Mouse (Mus musculus): ENCODE data around the gene Zcwpw1.
A peak's percentile ranks its signal among the peaks of the same experiment; 100 is the strongest.
"Not testable (repeated sequence)": the region's sequence is repeated elsewhere in the genome, so short reads cannot be mapped to it uniquely, and the experiment has no call there.

The Zcwpw1 gene

DNA sequence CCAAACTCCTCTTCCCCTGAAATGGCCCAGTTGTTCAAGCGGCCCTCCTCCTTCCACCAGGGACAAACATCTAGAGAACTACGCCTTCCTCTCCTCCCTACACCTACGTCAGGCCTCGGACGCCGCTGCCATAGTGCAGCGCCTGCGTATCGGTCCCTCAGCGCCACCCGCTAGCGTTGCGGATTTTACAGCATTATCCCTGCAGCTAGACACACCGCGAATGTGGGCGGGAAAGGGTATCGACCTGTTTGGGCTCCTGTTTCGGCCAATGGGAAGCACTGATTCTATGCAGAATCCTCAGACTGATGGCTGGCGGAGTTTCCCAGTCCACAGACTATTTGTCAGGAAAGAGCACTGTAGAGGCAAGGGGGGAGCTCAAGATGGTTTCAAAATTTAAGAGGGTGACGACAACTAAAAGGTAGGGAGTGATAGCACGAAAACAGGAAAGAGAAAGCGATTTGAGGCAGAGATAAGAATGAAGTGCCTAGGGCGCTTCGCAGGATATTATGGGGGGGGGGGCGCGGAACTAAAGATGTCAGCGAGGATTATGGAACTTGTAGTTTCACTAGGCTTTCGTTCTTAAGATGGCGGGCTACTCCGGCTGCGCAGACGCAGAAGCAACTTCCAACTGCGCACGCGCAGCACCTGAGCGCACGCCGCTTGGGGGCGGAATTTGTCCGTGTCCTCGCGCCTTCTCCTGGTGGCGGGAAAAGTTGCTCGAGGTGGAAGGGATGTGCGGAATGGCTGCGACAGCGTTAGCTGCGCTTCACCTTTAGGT, at the start of gene Zcwpw1, which contains the start of gene Mepce:
Gene Zcwpw1, plus strand, starts transcription at position 648 of the 778 bp plus-strand sequence.
Gene Mepce, minus strand, starts transcription at position 505 of the 778 bp plus-strand sequence.
- peak; percentile 96 for DNase-seq

DNA sequence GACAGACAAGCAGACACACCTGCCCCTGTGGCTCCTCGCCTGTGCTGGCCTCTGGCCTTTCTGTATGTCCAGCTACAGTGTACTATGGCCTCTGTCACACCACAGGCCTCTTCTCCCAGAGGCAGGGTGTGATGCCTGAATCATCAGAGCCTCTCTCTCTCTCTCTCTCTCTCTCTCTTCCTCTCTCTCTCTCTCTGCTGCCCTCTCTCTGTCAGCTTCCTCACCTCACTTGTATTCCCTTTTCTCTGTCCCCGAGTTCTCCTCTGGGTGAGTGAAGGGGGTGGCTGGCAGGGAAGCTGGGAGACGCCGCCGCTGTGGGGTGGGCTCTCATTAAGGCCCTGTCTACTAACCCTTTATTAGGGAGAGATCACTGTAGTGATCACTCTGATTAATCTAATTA, 49.1 kb upstream of the Zcwpw1 start:
- no peak for DNase-seq

DNA sequence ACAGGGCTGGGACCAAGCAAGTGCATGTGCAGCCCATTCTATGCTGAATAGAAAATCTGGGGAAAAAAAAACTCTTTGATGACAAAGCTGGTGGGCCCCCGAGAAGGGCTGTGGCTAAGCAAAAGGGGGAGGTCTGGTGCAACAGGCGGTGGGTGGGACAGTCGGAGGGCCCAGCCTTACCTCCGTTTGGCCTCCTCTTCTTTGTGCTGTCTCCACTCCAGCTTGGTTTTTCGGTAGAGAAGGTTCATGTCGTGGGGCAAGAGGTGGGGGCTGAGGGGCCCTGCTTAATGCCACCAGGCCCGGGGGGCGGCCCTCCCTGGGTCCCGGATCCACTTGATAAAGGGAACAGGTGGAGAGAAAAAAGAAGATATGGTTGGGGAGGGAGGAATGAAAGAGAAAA, 48.1 kb upstream of the Zcwpw1 start:
- DNase-seq = no peak

DNA sequence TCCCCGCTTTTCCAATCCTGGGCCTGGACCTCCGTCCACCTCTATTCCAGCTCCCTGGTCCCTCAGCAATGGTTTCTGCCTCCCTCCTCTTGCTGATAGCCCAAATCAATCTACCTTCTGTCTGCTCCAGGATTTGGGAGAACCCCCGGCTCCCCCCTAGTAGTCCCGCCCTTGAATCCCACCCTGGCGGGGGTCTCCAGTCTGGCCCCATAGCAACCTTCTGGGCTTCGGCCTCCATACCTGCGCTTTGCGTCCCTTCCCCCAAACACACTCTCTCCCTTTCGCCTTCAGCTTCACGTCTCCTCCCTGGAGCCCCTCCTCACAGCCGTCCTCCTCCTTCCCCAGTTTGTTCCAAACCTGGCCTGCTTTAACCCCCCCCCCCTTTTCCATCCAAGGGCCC, 47.1 kb upstream of the Zcwpw1 start:
- DNase-seq = no peak

DNA sequence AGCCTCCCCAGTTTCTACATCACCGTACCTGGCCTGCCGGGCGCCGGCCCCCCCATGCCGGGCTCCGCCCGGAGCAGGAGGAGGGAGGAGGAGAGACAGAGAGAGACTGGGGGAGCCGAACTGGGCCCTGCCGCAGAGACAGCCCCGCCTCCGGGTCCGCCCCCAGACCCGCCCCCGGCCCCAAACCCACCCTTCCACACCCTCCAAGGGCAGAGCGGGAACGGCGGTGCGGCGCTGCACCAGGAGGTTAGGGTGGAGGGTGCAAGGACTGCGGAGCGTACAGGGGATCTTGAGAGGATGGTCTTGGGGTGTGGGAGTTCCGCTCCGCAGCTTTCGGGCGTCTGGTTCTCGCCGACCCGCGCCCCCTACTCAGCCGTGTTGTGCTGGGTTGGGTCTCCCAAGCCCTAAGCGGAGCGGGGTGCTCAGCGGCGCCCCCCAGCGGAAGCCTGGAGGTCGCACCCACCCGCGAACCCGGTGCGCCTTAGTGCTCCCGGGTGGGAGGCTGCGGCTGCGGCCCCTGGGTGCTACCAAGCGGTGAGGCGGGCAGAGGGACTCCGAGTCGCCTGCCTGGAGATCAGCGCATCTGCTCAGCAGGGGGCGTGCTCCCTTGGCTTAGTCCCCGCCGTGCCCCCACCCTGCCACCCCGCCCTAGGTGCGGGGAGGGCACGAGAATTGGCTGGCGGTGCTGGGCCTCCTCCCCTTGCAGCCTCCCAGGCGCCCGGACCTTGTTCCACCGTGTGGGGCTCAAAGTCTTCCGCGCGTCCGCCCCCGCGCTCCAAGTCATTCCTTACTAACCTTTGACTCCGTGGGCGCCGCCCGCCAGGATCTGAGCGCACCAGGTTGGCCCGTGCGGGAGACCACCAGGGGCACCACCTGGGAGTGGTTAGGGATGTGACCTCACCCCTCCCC, 46.3 kb upstream of the Zcwpw1 start, which contains the start of gene Nyap1:
Gene Nyap1, minus strand, starts transcription at position 585 of the 909 bp plus-strand sequence.
- peak; percentile 90 for DNase-seq

DNA sequence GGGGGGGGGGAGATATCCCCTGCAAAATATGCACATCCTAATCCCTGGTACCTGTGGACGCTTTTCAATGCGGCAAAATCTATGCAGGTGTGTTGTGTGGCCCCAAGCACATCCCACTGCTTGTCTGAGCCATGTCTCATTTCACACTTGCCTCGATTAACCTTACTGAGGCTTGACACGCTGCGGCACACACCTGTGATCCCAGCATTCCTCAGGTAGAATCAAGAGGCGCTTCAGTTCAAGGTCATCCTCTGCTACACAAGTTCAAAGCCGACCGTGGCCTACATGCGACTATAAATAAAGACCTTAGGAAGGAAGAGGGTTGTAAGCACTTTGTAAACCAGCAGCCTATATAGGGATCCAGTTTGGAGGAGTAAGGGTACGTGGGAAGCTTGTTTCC, 45.5 kb upstream of the Zcwpw1 start:
- no peak for DNase-seq

DNA sequence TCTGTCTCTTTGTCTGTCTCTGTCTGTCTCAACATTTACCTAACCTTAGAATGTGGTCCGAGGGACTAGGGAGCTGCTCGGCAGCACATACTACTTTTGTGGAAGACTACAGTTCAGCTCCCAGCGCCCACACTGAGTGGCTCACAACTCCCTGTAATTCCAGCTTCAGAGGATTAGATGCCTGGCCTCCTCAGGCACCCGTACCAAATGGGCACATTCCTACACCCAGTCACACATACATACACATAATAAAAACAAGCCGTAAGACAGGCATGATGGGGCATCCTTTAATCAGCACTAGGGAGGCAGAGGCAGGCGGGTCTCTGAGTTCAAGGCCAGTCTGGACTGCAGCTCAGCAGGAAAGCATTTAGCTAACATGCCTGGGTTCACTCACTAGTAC, 44.8 kb upstream of the Zcwpw1 start:
- DNase-seq = no peak

DNA sequence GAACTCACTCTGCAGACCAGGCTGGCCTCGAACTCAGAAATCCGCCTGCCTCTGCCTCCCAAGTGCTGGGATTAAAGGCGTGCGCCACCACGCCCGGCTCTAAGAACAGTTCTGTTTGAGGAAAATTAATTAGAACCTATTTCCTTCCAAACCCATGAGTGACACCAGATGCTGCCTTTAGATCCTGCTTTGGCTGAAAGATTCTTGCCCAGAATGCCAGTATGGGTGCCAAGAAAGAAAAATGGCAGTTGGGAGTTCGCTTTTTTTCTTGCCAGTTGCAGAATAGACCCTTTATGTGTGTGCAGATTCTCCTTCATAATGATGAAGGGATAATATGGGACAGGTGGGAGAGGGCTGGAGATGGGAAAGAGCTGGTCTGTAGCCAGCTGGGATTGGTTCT, 43.4 kb upstream of the Zcwpw1 start:
- no peak for DNase-seq

DNA sequence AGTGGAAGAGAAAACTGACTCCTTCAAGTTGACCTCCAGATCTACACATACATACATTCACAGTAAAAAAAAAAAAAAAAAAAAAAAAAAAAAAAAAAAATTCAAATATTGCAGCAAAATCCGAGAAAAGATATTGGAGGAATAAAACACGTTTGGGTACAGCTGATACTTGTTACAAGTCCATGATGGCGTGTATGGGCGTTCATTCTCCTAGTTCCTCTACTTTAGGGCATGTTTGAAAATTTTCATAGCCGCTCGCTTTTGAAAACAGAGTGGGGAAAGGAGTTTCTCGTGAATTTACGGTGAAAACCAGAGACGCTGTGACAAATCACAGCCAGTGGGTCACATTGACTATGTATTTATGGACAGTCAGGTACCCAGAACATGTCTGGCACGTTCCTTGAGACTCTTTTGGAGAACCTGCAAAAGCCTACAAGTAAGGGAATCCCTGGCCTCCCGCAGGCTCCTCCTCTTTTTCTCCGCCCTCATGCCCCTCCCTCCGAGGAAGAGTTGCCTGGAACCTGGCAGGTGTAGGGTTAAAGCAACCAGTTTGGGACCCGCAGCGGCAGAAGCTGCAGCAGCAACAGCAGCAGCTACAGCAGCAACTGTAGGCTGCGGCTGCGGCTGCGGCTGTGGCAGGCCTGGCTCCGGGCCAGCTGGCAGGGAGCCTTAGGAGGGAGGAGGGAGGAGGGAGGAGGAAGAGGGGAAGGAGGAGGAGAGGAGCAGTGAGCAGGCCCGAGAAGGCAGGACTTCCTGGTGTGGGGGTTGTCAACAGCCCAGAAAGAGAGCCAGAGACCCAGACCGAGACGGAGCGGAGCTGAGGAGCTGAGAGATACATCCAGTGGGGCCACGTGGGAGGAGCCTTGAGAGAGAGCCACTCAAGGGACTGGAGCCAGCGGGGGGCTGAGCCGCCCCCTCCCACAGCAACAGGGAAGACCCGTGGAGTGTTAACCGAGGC, 42.1 kb upstream of the Zcwpw1 start, which contains the start of gene Tsc22d4:
Gene Tsc22d4, plus strand, starts transcription at position 517 of the 958 bp plus-strand sequence.
- peak; percentile 94 for DNase-seq

DNA sequence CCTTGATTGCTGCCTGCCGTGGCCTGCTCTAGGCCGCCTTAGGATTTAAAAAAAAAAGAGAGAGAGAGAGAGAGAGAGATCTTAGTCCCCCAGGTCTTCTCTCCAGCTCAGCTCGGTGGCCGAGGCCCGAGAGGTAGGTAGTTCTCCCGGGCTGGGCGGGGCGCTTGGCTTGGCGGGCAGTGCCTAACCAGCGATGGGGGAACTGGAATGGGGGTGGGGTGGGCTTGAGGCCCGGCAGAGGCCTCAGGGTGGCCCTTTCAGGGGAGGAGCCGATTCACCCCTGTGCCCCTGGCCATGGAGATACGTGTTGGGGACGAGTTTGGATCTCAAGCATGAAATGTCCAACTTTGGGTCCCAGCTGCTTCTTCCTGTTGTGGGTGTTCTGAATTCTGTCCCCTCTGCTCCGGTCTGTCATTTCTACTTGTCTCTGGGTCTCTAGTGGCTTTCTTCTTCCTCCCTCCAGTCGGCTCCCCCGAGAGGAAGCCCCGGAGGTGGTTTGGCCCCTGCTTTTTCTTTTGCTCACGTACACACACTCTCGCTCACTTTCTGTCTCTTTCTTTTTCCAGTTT, 41.2 kb upstream of the Zcwpw1 start:
- DNase-seq = peak; percentile 81

DNA sequence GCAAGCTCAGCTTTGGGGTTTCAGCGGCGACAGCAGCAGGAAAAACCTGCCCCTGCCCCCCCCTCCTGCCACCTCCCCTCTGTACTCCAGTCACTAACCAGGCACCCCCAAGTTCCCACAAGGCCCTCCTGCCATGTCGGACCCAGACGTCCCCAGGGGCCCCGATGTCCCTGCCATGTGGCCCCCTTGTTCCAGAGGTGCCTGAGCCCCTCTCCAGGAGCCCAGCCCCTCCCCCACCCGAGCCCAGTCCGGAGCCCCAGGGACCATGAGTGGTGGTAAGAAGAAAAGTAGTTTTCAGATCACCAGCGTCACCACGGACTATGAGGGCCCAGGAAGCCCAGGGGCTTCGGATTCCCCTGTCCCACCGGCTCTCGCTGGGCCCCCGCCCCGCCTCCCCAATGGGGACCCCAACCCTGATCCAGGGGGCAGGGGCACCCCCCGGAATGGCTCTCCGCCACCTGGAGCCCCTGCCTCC, 40.7 kb upstream of the Zcwpw1 start:
- DNase-seq = peak; percentile 41

DNA sequence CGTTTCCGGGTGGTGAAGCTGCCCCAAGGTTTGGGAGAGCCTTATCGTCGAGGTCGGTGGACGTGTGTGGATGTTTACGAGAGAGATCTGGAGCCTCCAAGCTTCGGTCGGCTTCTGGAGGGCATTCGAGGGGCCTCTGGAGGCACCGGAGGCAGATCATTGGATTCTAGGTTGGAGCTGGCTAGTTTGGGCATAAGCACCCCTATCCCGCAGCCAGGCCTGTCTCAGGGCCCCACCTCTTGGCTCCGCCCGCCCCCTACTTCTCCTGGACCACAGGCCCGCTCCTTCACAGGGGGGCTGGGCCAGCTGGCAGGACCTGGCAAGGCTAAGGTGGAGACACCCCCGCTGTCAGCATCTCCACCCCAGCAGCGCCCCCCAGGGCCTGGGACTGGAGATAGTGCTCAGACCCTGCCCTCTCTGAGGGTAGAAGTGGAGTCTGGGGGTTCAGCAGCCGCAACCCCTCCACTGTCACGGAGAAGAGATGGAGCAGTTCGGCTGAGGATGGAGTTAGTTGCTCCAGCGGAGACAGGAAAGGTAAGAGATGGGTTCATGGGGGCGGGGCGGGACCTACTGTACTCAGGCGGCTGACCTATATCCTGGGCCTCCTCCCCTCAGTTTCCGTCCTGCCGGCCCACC, 40.2 kb upstream of the Zcwpw1 start:
- peak; percentile 65 for DNase-seq

DNA sequence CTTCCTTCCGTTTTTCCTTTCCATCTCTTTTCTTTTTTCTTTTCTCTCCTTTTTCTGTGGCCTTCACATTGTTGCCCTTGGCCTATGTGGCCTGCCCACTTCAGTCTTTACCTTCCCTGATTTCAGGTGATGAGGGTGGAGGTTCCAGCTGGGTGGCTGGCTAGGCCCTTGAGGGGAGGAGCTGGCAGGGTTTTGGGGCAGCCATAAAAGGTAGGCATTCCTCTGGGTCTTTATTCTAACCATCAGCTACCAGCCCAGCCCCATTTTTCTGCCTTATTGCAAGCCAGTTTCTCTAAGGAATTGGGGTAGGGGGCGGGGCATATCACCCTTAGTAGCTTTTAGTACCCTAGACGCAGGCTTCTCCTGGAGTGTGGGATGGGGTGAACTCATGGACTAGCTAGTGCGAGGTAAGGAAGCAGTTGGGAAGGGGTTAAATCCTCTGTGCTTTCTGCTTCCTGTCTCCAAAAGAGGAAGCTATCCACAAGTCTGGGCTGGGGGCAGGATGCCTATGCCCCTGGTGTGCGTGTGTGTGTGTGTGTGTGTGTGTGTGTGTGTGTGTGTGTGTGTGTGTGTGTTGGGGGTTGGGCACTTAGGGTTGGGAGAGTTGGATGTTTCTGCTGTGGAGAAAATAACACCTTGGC, 39.3 kb upstream of the Zcwpw1 start:
- DNase-seq = peak; percentile 48

DNA sequence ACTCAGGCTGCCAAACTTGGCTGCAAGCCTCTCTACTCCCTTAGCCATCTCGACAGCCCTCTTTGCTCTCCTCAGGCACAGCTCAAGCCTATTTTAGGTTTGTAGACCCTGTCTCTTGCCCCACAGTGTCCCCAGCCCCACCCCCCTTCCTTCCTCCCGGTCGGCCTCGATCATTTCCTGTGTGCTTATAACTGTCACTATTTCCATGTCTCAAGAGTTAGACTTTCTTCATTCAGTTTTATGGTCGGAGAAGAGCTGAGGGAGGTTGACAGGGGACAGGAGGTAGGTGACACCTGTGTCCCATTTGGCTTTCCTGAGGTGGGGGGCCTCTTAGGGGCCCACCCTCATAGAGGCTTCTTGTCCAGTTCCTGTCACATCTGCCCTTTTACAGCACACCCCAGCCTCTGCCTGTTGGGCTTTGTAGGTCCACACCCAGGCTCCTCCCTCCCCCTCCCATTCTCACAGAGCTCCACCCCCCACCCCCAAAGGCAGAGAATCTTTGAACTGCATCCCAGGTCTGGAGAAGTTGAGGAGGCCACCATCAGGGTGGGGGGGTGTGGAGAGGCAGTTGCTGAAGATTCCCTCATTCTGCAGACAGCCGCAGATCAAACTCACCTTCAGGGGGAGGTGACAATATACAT, 38.3 kb upstream of the Zcwpw1 start:
- no peak for DNase-seq

DNA sequence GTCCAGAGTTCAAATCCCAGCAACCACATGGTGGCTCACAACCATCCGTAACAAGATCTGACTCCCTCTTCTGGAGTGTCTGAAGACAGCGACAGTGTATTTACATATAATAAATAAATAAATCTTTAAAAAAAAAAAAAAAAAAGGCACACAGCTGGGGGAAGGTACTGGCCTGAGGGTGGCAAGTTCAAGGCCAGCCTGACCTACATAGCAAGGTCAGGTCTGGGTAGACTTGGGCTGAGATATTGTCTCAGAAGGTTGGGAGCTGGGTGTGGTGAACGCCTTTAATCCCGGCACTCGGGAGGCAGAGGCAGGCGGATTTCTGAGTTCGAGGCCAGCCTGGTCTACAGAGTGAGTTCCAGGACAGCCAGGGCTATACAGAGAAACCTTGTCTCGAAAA, 37.4 kb upstream of the Zcwpw1 start:
- DNase-seq = not testable (repeated sequence)

DNA sequence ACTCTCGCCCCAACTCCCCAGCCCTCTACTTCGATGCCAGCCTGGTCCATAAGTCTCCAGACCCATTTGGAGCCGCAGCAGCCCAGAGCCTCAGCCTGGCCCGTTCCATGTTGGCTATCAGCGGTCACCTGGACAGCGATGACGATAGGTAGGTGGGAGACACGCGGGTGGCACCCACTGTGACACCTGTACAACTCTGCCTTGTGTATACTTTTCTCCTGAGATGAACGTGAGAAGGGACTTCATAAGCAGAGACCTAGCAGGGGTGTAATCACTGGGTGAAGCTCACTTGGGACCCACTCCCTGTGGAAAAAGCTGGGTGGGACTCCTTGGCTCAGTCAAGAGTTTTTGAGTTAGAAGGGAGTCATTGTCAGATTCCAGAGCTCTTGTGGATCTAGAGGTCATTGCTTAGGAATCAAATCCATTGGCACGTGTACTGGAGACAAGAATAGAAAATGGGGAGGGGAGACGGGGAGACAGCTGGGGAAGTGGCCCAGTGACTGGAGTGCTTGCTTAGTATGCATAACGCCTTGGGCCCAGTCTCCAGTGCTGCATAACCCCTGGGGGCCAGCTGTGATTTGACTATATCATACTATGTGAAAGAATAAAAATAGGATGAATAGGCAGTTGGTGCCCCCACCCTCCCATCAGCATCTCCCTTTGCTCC, 36.2 kb upstream of the Zcwpw1 start:
- DNase-seq = no peak

DNA sequence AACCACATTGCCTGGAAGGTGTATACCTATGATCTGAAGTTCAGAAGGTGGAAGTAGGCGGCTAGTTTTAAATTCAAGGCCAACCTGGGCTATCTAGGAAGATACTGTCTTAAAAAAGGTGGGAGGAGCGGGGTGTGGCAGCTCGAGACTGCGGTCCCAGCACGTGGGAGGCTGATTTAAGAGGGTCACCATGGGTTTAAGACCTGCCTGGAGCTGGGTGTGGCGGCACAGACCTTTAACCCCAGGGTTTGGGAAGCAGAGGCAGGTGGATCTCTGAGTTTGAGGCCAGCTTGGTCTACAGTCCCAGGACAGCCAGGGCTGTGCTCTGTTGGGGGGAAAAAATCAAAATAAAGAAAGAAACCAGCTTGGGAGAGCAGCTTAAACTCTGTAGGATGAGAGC, 35.6 kb upstream of the Zcwpw1 start:
- DNase-seq = no peak

DNA sequence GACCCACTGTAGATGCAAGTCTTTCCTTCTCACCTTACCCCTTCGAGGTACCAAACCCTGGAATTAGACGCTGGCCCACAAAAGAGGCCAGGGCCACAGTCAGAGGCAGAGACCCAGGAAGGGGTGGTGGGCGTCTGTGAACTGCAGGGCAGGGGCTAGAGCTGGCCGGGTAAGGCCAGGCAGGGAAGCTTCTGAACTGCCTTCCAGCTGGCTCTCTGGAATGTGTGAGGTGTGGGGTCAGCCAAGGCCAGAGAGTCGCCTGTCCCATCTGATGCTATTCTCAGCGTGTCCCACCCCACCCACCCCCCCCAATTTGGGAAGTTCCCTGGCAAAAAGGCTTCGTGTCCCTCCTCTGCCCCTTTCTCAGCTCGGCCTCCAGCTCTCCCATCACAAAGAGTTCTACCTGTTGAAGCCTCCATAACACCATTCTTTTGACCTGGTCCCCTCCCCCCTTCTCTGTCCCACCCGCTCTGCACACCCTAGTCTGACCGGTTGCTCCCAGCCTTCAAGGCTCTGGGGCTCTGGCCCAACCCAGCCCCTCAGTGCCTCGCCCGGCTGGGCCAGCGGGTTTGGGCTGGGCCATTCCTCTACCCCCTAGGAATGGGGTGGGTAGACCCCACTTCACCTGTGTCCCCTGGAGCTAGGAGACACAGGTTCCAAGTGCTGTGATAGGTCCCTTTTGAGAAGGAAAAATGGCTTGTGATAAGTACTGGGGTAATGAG, 34.3 kb upstream of the Zcwpw1 start:
- no peak for DNase-seq

DNA sequence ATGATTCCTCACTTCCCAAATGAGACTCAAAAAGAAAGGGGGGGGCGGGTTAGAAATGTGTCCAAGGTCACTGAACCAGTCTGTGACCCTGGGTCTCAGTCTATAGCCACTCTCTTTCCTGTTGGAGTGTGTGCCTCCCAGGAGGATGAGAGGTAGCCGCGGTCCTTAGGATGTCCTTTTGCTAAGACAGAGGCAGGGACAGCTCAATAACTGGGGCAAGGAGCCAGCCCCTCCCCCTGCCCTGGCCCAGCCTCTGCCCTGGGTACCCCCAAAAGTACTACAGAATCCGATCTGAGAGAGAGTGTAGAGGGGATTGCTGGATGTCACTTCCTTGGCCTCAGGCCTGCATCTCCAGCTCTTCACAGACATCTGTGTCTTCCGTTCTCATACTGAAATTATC, 32.2 kb upstream of the Zcwpw1 start:
- no peak for DNase-seq
